Mouse (Mus musculus): Measurements from ENCODE around the gene Ubac2. TPM values are rescaled to one million over a fixed set of nuclear protein-coding genes. Genes with fewer than 3 reads are reported as not detected.
A peak's percentile ranks its signal among the peaks of the same experiment; 100 is the strongest.

Gene Ubac2
- total and polyA plus RNA-seq, 2 experiments from 2014 or later: 39.4 to 66.8 TPM

GRCm38 (mm10) chr14:121929243-121929951, 51.0 kb downstream of the Ubac2 start:
- H3K27me3 ChIP-seq (ENCODE audit: control insufficient read depth, insufficient read depth, low read length): no peaks in the 10 kb centered on the region
- DNase-seq (ENCODE audit: low spot score): no peak
- ATAC-seq (ENCODE audit: insufficient read depth, low read depth): no peak
- no peak overlapping the region for H3K4me2 ChIP-seq (ENCODE audit: low read depth, low read length)
- no peak for TF ChIP-seq CTCF (IDR thresholded peaks at IDR 0.05; ENCODE audit: low read depth)
- no peak for TF ChIP-seq EP300 (IDR thresholded peaks at IDR 0.05; ENCODE audit: low read depth)
- H3K4me1 ChIP-seq (ENCODE audit: control insufficient read depth, insufficient read depth): peaks cover 11% of the 10 kb centered on the region; the same call in 1 of the 2 replicates
- peak overlapping the region; percentile 56 for H3K27ac ChIP-seq (ENCODE audit: low read depth)
- H3K9me3 ChIP-seq (replicated peaks; ENCODE audit: control insufficient read depth, low read length): no peaks in the 10 kb centered on the region
- H3K36me3 ChIP-seq (replicated peaks; ENCODE audit: control insufficient read depth, insufficient read depth, low read length): peaks cover 6% of the 10 kb centered on the region
- H3K9ac ChIP-seq (replicated peaks; ENCODE audit: low read depth, low read length): no peak overlapping the region
- 58% methylated on average over 12 of the region's 12 CpGs for WGBS
- H3K4me3 ChIP-seq (ENCODE audit: low read depth, low read length): no peak overlapping the region

- ATAC-seq (ENCODE audit: insufficient read depth, low read depth): no peak
- no peak for DNase-seq (ENCODE audit: low spot score)
- Histone ChIP-seq H3K4me1 (ENCODE audit: control insufficient read depth, insufficient read depth) (peaks cover 11% of the 10 kb centered on the region; the same call in 1 of the 2 replicates), H3K36me3 (replicated peaks; ENCODE audit: control insufficient read depth, insufficient read depth, low read length) (peaks cover 10% of the 10 kb centered on the region), H3K9ac (replicated peaks; ENCODE audit: low read depth, low read length) (no peak overlapping the region), H3K9me3 (replicated peaks; ENCODE audit: control insufficient read depth, low read length) (0 out of 2 replicates have a peak, but pooled peaks cover 6% of the 10 kb centered on the region), H3K4me3 (ENCODE audit: low read depth, low read length) (no peak overlapping the region), H3K27me3 (ENCODE audit: control insufficient read depth, insufficient read depth, low read length) (no peaks in the 10 kb centered on the region), H3K27ac (ENCODE audit: low read depth) (no peak overlapping the region), H3K4me2 (ENCODE audit: low read depth, low read length) (no peak overlapping the region)
- WGBS: 59% methylated on average over 7 of the region's 7 CpGs
- TF ChIP-seq EP300 (IDR thresholded peaks at IDR 0.05; ENCODE audit: low read depth): no peak
These were observed 52.4 kb downstream of the Ubac2 start for GRCm38 (mm10) chr14:121930731-121931383.

GRCm38 (mm10) chr14:121931594-121931993, 53.2 kb downstream of the Ubac2 start:
- H3K27me3 ChIP-seq (ENCODE audit: control insufficient read depth, insufficient read depth, low read length): no peaks in the 10 kb centered on the region
- H3K36me3 ChIP-seq (replicated peaks; ENCODE audit: control insufficient read depth, insufficient read depth, low read length): peaks cover 10% of the 10 kb centered on the region
- H3K4me3 ChIP-seq (ENCODE audit: low read depth, low read length): no peak overlapping the region
- DNase-seq (ENCODE audit: low spot score) (no peak), ATAC-seq (ENCODE audit: insufficient read depth, low read depth) (no peak)
- no peak overlapping the region for H3K27ac ChIP-seq (ENCODE audit: low read depth)
- H3K9me3 ChIP-seq (replicated peaks; ENCODE audit: control insufficient read depth, low read length): 0 out of 2 replicates have a peak, but pooled peaks cover 6% of the 10 kb centered on the region
- 92% methylated on average over 3 of the region's 3 CpGs for WGBS
- TF ChIP-seq EP300 (IDR thresholded peaks at IDR 0.05; ENCODE audit: low read depth) (no peak), CTCF (IDR thresholded peaks at IDR 0.05; ENCODE audit: low read depth) (no peak)
- peaks cover 11% of the 10 kb centered on the region; the same call in 1 of the 2 replicates for H3K4me1 ChIP-seq (ENCODE audit: control insufficient read depth, insufficient read depth)
- H3K4me2 ChIP-seq (ENCODE audit: low read depth, low read length): no peak overlapping the region
- H3K9ac ChIP-seq (replicated peaks; ENCODE audit: low read depth, low read length): no peak overlapping the region

- TF ChIP-seq EP300 (IDR thresholded peaks at IDR 0.05; ENCODE audit: low read depth): no peak
- no peak for TF ChIP-seq CTCF (IDR thresholded peaks at IDR 0.05; ENCODE audit: low read depth)
These were observed 53.8 kb downstream of the Ubac2 start for GRCm38 (mm10) chr14:121932180-121932579.

GRCm38 (mm10) chr14:121933906-121934596, 55.6 kb downstream of the Ubac2 start:
- no peak for DNase-seq (ENCODE audit: low spot score)
- Histone ChIP-seq H3K4me1 (ENCODE audit: control insufficient read depth, insufficient read depth) (peaks cover 16% of the 10 kb centered on the region; the same call in 1 of the 2 replicates), H3K36me3 (replicated peaks; ENCODE audit: control insufficient read depth, insufficient read depth, low read length) (peaks cover 10% of the 10 kb centered on the region), H3K9ac (replicated peaks; ENCODE audit: low read depth, low read length) (no peak overlapping the region), H3K4me2 (ENCODE audit: low read depth, low read length) (no peak overlapping the region), H3K4me3 (ENCODE audit: low read depth, low read length) (no peak overlapping the region), H3K27ac (ENCODE audit: low read depth) (no peak overlapping the region), H3K9me3 (replicated peaks; ENCODE audit: control insufficient read depth, low read length) (0 out of 2 replicates have a peak, but pooled peaks cover 6% of the 10 kb centered on the region), H3K27me3 (ENCODE audit: control insufficient read depth, insufficient read depth, low read length) (no peaks in the 10 kb centered on the region)
- TF ChIP-seq CTCF (IDR thresholded peaks at IDR 0.05; ENCODE audit: low read depth): no peak
- no peak for TF ChIP-seq EP300 (IDR thresholded peaks at IDR 0.05; ENCODE audit: low read depth)
- 87% methylated on average over 7 of the region's 7 CpGs for WGBS
- ATAC-seq (ENCODE audit: insufficient read depth, low read depth): no peak

More at GRCm38 (mm10) chr14:121932180-121932579, 53.8 kb downstream of the Ubac2 start:
- H3K4me1 ChIP-seq (ENCODE audit: control insufficient read depth, insufficient read depth): peaks cover 11% of the 10 kb centered on the region; the same call in 1 of the 2 replicates
- 76% methylated on average over 4 of the region's 4 CpGs for WGBS
- H3K9me3 ChIP-seq (replicated peaks; ENCODE audit: control insufficient read depth, low read length): 0 out of 2 replicates have a peak, but pooled peaks cover 6% of the 10 kb centered on the region
- H3K4me2 ChIP-seq (ENCODE audit: low read depth, low read length): no peak overlapping the region
- no peaks in the 10 kb centered on the region for H3K27me3 ChIP-seq (ENCODE audit: control insufficient read depth, insufficient read depth, low read length)
- H3K27ac ChIP-seq (ENCODE audit: low read depth): no peak overlapping the region
- H3K36me3 ChIP-seq (replicated peaks; ENCODE audit: control insufficient read depth, insufficient read depth, low read length): peaks cover 10% of the 10 kb centered on the region
- no peak for ATAC-seq (ENCODE audit: insufficient read depth, low read depth)
- no peak for DNase-seq (ENCODE audit: low spot score)
- H3K9ac ChIP-seq (replicated peaks; ENCODE audit: low read depth, low read length): no peak overlapping the region
- no peak overlapping the region for H3K4me3 ChIP-seq (ENCODE audit: low read depth, low read length)
